Mouse (Mus musculus): ENCODE results near the gene Gm13691. TPM values are rescaled to one million over a fixed set of nuclear protein-coding genes. Genes with fewer than 3 reads are reported as not detected.

The Gm13691 gene
- not detected in 2 replicates for polyA plus RNA-seq (2012; rRNA removed)

GRCm38 (mm10) chr2:83990253-83990652, at the start of gene Gm13691:
Gm13691 (plus strand) TSS chr2:83990553.

GRCm38 (mm10) chr2:83940931-83941361, 49.4 kb upstream of the Gm13691 start, which contains the start of gene Zswim2:
Zswim2 (minus strand) TSS chr2:83941228.

GRCm38 (mm10) chr2:83955393-83955792, 35.0 kb upstream of the Gm13691 start, which contains the start of gene Gm13698:
Gm13698 (plus strand) TSS chr2:83955693.

GRCm38 (mm10) chr2:83961203-83961602, 29.1 kb upstream of the Gm13691 start, which contains the start of gene Gm13693:
Gm13693 (plus strand) TSS chr2:83961503.

GRCm38 (mm10) chr2:83967013-83967412, 23.3 kb upstream of the Gm13691 start, which contains the start of gene Gm13695:
Gm13695 (plus strand) TSS chr2:83967313.

GRCm38 (mm10) chr2:83972823-83973222, 17.5 kb upstream of the Gm13691 start, which contains the start of gene Gm13696:
Gm13696 (plus strand) TSS chr2:83973123.

GRCm38 (mm10) chr2:83978633-83979032, 11.7 kb upstream of the Gm13691 start, which contains the start of gene Gm13694:
Gm13694 (plus strand) TSS chr2:83978933.

GRCm38 (mm10) chr2:83984443-83984842, 5.9 kb upstream of the Gm13691 start, which contains the start of gene Gm13697:
Gm13697 (plus strand) TSS chr2:83984743.

Other genes with a start within 250 kb of the Gm13691 start
- gene Fam171b, start 177.9 kb upstream of the Gm13691 start, polyA plus RNA-seq (2012; rRNA removed): 1.9 and 2.6 TPM in 2 replicates
- gene Zswim2, start 49.3 kb upstream of the Gm13691 start, polyA plus RNA-seq (2012; rRNA removed): not detected in 2 replicates
- not detected in 2 replicates for gene Gm13698, start 34.9 kb upstream of the Gm13691 start, polyA plus RNA-seq (2012; rRNA removed)
- not detected in 2 replicates for gene Gm13693, start 29.1 kb upstream of the Gm13691 start, polyA plus RNA-seq (2012; rRNA removed)
- gene Gm13695, start 23.2 kb upstream of the Gm13691 start, polyA plus RNA-seq (2012; rRNA removed): not detected in 2 replicates
- not detected in 2 replicates for gene Gm13696, start 17.4 kb upstream of the Gm13691 start, polyA plus RNA-seq (2012; rRNA removed)
- gene Gm13694, start 11.6 kb upstream of the Gm13691 start, polyA plus RNA-seq (2012; rRNA removed): not detected in 2 replicates
- not detected in 2 replicates for gene Gm13697, start 5.8 kb upstream of the Gm13691 start, polyA plus RNA-seq (2012; rRNA removed)